Mouse (Mus musculus): ENCODE results near the gene Osbpl5. TPM values are rescaled to one million over a fixed set of nuclear protein-coding genes. Genes with fewer than 3 reads are reported as not detected.
"Not testable (repeated sequence)": the region's sequence is repeated elsewhere in the genome, so short reads cannot be mapped to it uniquely, and the experiment has no call there.

Osbpl5 gene
- total and polyA plus RNA-seq, 3 experiments, result 0.60 TPM; not detected in 2

DNA sequence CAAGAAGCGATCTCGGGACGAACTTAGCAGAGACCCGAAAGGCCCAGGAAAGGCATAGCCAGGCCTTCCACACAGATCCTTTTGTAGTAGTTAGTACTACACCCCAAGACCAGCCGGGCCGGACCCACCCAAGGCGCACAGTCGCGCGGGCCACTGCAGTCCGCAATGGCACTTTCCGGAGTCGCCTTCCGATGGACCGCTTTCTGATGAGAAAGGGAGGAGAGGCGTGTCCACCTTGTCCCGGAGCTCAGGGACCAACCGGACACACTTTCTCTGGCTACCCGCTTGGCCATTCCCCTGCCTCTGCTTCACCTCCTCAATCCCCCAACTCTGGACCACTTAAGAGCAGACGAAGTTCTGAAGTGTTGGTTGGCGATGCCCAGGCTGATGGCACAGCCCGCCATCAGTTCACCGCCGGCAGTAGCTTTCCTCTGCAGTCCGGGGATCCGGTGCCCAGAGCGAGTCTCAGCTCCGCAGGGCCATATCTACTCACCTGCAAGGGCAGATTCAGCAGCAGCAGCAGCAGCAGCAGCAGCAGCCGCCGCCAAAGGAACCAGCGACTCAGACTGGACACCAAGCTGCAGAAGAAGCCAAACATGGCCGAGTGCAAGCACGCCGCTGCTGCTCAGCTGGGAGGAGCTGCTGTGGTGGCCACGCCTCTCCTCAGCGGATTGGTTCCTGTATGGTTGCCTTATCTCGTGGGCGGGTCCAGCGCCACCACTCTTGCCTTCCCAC is 107.6 kb downstream of the Osbpl5 start, which contains the start of gene Tnfrsf22:
TSS of gene Tnfrsf22 (minus strand) at position 628 of the 735 bp plus-strand sequence.
- H3K9me3 ChIP-seq (replicated peaks), result no peaks in the 10 kb centered on the region
- no peaks in the 10 kb centered on the region for H3K36me3 ChIP-seq (replicated peaks)
- TF ChIP-seq GATA1 (IDR thresholded peaks at IDR 0.05; ENCODE audit: borderline replicate concordance, low read length), result no peak
- no peak for TF ChIP-seq CTCF (IDR thresholded peaks at IDR 0.05; ENCODE audit: low read depth, low read length)
- no peak for TF ChIP-seq TAL1 (conservative IDR thresholded peaks at IDR 0.05; ENCODE audit: low read depth, low read length)
- no peak for TF ChIP-seq GATA2 (IDR thresholded peaks at IDR 0.05; ENCODE audit: borderline replicate concordance, low read depth, low read length)
- TF ChIP-seq POLR2AphosphoS5 (IDR thresholded peaks at IDR 0.05; ENCODE audit: insufficient replicate concordance, low read depth, low read length), result no peak
- no peaks in the 10 kb centered on the region; the same call in 1 of the 2 replicates for H3K4me1 ChIP-seq (ENCODE audit: insufficient read depth, low read depth, low read length)
- DNase-seq (ENCODE audit: low spot score), result no peak
- ATAC-seq (ENCODE audit: extremely low read depth, insufficient number of reproducible peaks, low FRiP score, poor library complexity, severe bottlenecking), result no peak
- H3K4me3 ChIP-seq (ENCODE audit: low read depth, low read length), result no peak within 1 kb of the TSS
- H3K27me3 ChIP-seq (ENCODE audit: insufficient read depth, low read length), result peaks cover 14% of the 10 kb centered on the region

GRCm38 (mm10) chr7:143643949-143644348 is 112.8 kb downstream of the Osbpl5 start:
- ATAC-seq (ENCODE audit: extremely low read depth, insufficient number of reproducible peaks, low FRiP score, poor library complexity, severe bottlenecking); DNase-seq (ENCODE audit: low spot score); H3K9me3 ChIP-seq (replicated peaks); H3K27me3 ChIP-seq (ENCODE audit: insufficient read depth, low read length); H3K36me3 ChIP-seq (replicated peaks); H3K4me3 ChIP-seq (ENCODE audit: low read depth, low read length); H3K4me1 ChIP-seq (ENCODE audit: insufficient read depth, low read depth, low read length): not testable (repeated sequence)

Other genes with a start within 250 kb of the Osbpl5 start
- gene Nap1l4, start 207.9 kb downstream of the Osbpl5 start, total RNA-seq (2014; fragmentation: Nextera tagmentation), result 96.6 and 138 TPM in 2 replicates
- 146 and 158 TPM in 2 replicates for gene Nap1l4, start 207.9 kb downstream of the Osbpl5 start, total RNA-seq (2017)
- 59.5 and 84.7 TPM in 2 replicates for gene Nap1l4, start 207.9 kb downstream of the Osbpl5 start, polyA plus RNA-seq (2012)
- 58.2 and 74.8 TPM in 2 replicates for gene Cars, start 156.9 kb downstream of the Osbpl5 start, total RNA-seq (2014; fragmentation: Nextera tagmentation)
- gene Cars, start 156.9 kb downstream of the Osbpl5 start, total RNA-seq (2017), result 41.3 and 54.5 TPM in 2 replicates
- 46.4 and 80.5 TPM in 2 replicates for gene Cars, start 156.9 kb downstream of the Osbpl5 start, polyA plus RNA-seq (2012)
- 0.38 TPM in 1 of 2 replicates, not detected in the other for gene Tnfrsf26, start 128.3 kb downstream of the Osbpl5 start, total RNA-seq (2014; fragmentation: Nextera tagmentation)
- gene Tnfrsf26, start 128.3 kb downstream of the Osbpl5 start, total RNA-seq (2017), result 0.17 and 0.38 TPM in 2 replicates
- gene Tnfrsf26, start 128.3 kb downstream of the Osbpl5 start, polyA plus RNA-seq (2012), result not detected in 2 replicates
- not detected in 2 replicates for gene Tnfrsf22, start 107.3 kb downstream of the Osbpl5 start, total RNA-seq (2014; fragmentation: Nextera tagmentation)
- 0.11 and 0.12 TPM in 2 replicates for gene Tnfrsf22, start 107.3 kb downstream of the Osbpl5 start, total RNA-seq (2017)
- not detected in 2 replicates for gene Tnfrsf22, start 107.3 kb downstream of the Osbpl5 start, polyA plus RNA-seq (2012)
- gene Tnfrsf23, start 71.1 kb downstream of the Osbpl5 start, total RNA-seq (2014; fragmentation: Nextera tagmentation), result not detected in 2 replicates
- 0.16 and 0.17 TPM in 2 replicates for gene Tnfrsf23, start 71.1 kb downstream of the Osbpl5 start, total RNA-seq (2017)
- not detected in 2 replicates for gene Tnfrsf23, start 71.1 kb downstream of the Osbpl5 start, polyA plus RNA-seq (2012)
- not detected in 2 replicates for gene Mrgprg, start 10.0 kb upstream of the Osbpl5 start, total RNA-seq (2014; fragmentation: Nextera tagmentation)
- gene Mrgprg, start 10.0 kb upstream of the Osbpl5 start, total RNA-seq (2017), result 0.06 and 0.16 TPM in 2 replicates
- gene Mrgprg, start 10.0 kb upstream of the Osbpl5 start, polyA plus RNA-seq (2012), result not detected in 2 replicates
- not detected in 2 replicates for gene Mrgpre, start 27.5 kb upstream of the Osbpl5 start, total RNA-seq (2014; fragmentation: Nextera tagmentation)
- under 0.01 TPM in 1 of 2 replicates, not detected in the other for gene Mrgpre, start 27.5 kb upstream of the Osbpl5 start, total RNA-seq (2017)
- not detected in 2 replicates for gene Mrgpre, start 27.5 kb upstream of the Osbpl5 start, polyA plus RNA-seq (2012)
- 10.3 and 14.6 TPM in 2 replicates for gene Nadsyn1, start 65.9 kb upstream of the Osbpl5 start, total RNA-seq (2014; fragmentation: Nextera tagmentation)
- 11.9 and 18.8 TPM in 2 replicates for gene Nadsyn1, start 65.9 kb upstream of the Osbpl5 start, total RNA-seq (2017)
- gene Nadsyn1, start 65.9 kb upstream of the Osbpl5 start, polyA plus RNA-seq (2012), result 3.6 and 4.5 TPM in 2 replicates
- gene Dhcr7, start 66.2 kb upstream of the Osbpl5 start, total RNA-seq (2014; fragmentation: Nextera tagmentation), result 83.0 and 83.2 TPM in 2 replicates
- gene Dhcr7, start 66.2 kb upstream of the Osbpl5 start, total RNA-seq (2017), result 15.7 and 16.3 TPM in 2 replicates
- gene Dhcr7, start 66.2 kb upstream of the Osbpl5 start, polyA plus RNA-seq (2012), result 11.0 and 20.6 TPM in 2 replicates
- not detected in 2 replicates for gene Gm498, start 109.9 kb upstream of the Osbpl5 start, total RNA-seq (2014; fragmentation: Nextera tagmentation)
- gene Gm498, start 109.9 kb upstream of the Osbpl5 start, total RNA-seq (2017), result not detected in 2 replicates
- 0.07 and 0.08 TPM in 2 replicates for gene Gm498, start 109.9 kb upstream of the Osbpl5 start, polyA plus RNA-seq (2012)
- not detected in 2 replicates for gene Shank2, start 244.9 kb upstream of the Osbpl5 start, total RNA-seq (2014; fragmentation: Nextera tagmentation)
- gene Shank2, start 244.9 kb upstream of the Osbpl5 start, total RNA-seq (2017), result under 0.01 and 0.05 TPM in 2 replicates
- gene Shank2, start 244.9 kb upstream of the Osbpl5 start, polyA plus RNA-seq (2012), result not detected in 2 replicates